Mouse (Mus musculus) embryonic fibroblast, embryonic 13.5 days (primary cell): Measurements from ENCODE around the gene Pou2f3. TPM values are rescaled to one million over a fixed set of nuclear protein-coding genes. Genes with fewer than 3 reads are reported as not detected.

Experiments
- H3K27ac ChIP-seq: 2 replicates; pipeline ENCODE4 v1.5.1; 2012; ENCODE audit warnings: low read length, control low read depth, inconsistent platforms; ENCODE audit not compliant: insufficient read depth
- H3K4me1 ChIP-seq: 2 replicates; pipeline ENCODE4 v1.6.1; 2011; ENCODE audit warnings: low read length; ENCODE audit not compliant: control insufficient read depth, insufficient read depth
- H3K4me3 ChIP-seq: 2 replicates; pipeline ENCODE4 v1.5.1; 2011; ENCODE audit warnings: mild to moderate bottlenecking, control low read depth, low read length; ENCODE audit not compliant: insufficient read depth
- CTCF ChIP-seq: IDR thresholded peaks from 2 replicates; pipeline ENCODE4 v1.5.1; 2011; ENCODE audit warnings: mild to moderate bottlenecking, control low read depth, low read length, moderate library complexity, borderline replicate concordance; ENCODE audit not compliant: insufficient read depth
- POLR2A ChIP-seq: IDR thresholded peaks from 2 replicates; pipeline ENCODE4 v1.6.1; 2011; ENCODE audit warnings: low read depth, mild to moderate bottlenecking, control low read depth, low read length, moderate library complexity
- polyA plus RNA-seq: library from polyadenylated mRNA; stranded (reverse); fragments of >200 nt; gene quantifications from 2 replicates; pipeline ENCODE4 v1.2.4, GENCODE M21; 2011; ENCODE audit warnings: low read depth; ENCODE audit not compliant: missing spikeins, insufficient read length

Gene Pou2f3
- not detected in 2 replicates for polyA plus RNA-seq

- H3K4me3 ChIP-seq, result no peak within 1 kb of the TSS
- TF ChIP-seq CTCF (no peak), POLR2A (no peak)
- H3K4me1 ChIP-seq, result peaks cover 7% of the 10 kb centered on the region
- no peak within 1 kb of the TSS for H3K27ac ChIP-seq
These were observed at the start of gene Pou2f3 for GRCm38 (mm10) chr9:43210190-43210682. Gene Pou2f3, minus strand, starts transcription at chr9:43210369.

- Histone ChIP-seq H3K4me3 (no peak overlapping the region), H3K4me1 (peaks cover 10% of the 10 kb centered on the region), H3K27ac (peak overlapping the region; percentile 76)
- no peak for TF ChIP-seq CTCF
- TF ChIP-seq POLR2A, result no peak
These were observed 43.1 kb upstream of the Pou2f3 start for GRCm38 (mm10) chr9:43253271-43253681.

GRCm38 (mm10) chr9:43252790-43253189, 42.6 kb upstream of the Pou2f3 start:
- Histone ChIP-seq H3K4me1 (peaks cover 10% of the 10 kb centered on the region), H3K27ac (peak overlapping the region; percentile 76), H3K4me3 (no peak overlapping the region)
- TF ChIP-seq CTCF, result no peak
- TF ChIP-seq POLR2A, result no peak

- H3K4me1 ChIP-seq, result peaks cover 10% of the 10 kb centered on the region
These were observed 41.6 kb upstream of the Pou2f3 start for GRCm38 (mm10) chr9:43251786-43252185.

GRCm38 (mm10) chr9:43246738-43247180, 36.6 kb upstream of the Pou2f3 start:
- Histone ChIP-seq H3K27ac (no peak overlapping the region), H3K4me3 (no peak overlapping the region), H3K4me1 (peaks cover 3% of the 10 kb centered on the region; the same call in 1 of the 2 replicates)
- TF ChIP-seq CTCF (no peak), POLR2A (no peak)

More at GRCm38 (mm10) chr9:43251786-43252185, 41.6 kb upstream of the Pou2f3 start:
- Histone ChIP-seq H3K27ac (peak overlapping the region; percentile 68), H3K4me3 (no peak overlapping the region)
- TF ChIP-seq POLR2A (no peak), CTCF (no peak)

GRCm38 (mm10) chr9:43245801-43246570, 35.8 kb upstream of the Pou2f3 start:
- TF ChIP-seq POLR2A, result no peak
- no peak for TF ChIP-seq CTCF

GRCm38 (mm10) chr9:43242432-43242831, 32.3 kb upstream of the Pou2f3 start:
- Histone ChIP-seq H3K4me1 (peaks cover 9% of the 10 kb centered on the region), H3K27ac (no peak overlapping the region), H3K4me3 (no peak overlapping the region)
- TF ChIP-seq POLR2A, result no peak
- no peak for TF ChIP-seq CTCF

More at GRCm38 (mm10) chr9:43245801-43246570, 35.8 kb upstream of the Pou2f3 start:
- H3K4me1 ChIP-seq, result peaks cover 3% of the 10 kb centered on the region; the same call in 1 of the 2 replicates
- H3K4me3 ChIP-seq, result no peak overlapping the region
- H3K27ac ChIP-seq, result no peak overlapping the region

GRCm38 (mm10) chr9:43241970-43242369, 31.8 kb upstream of the Pou2f3 start:
- TF ChIP-seq CTCF, result no peak
- TF ChIP-seq POLR2A, result no peak
- H3K4me1 ChIP-seq, result peaks cover 9% of the 10 kb centered on the region
- H3K4me3 ChIP-seq, result no peak overlapping the region
- H3K27ac ChIP-seq, result peak overlapping the region; percentile 28; the same call in 1 of the 2 replicates

- H3K27ac ChIP-seq, result no peak overlapping the region
- H3K4me3 ChIP-seq, result no peak overlapping the region
- H3K4me1 ChIP-seq, result peaks cover 11% of the 10 kb centered on the region
- TF ChIP-seq POLR2A (no peak), CTCF (no peak)
These were observed 31.1 kb upstream of the Pou2f3 start for GRCm38 (mm10) chr9:43241291-43241690.

GRCm38 (mm10) chr9:43240594-43240900, 30.4 kb upstream of the Pou2f3 start:
- TF ChIP-seq CTCF, result no peak
- TF ChIP-seq POLR2A, result no peak; the same call in 1 of the 2 replicates
- H3K4me1 ChIP-seq, result peaks cover 14% of the 10 kb centered on the region
- no peak overlapping the region for H3K4me3 ChIP-seq
- peak overlapping the region; percentile 96 for H3K27ac ChIP-seq
